Mouse (Mus musculus) MEL (cell line): ENCODE results near the gene Scd3. TPM values are rescaled to one million over a fixed set of nuclear protein-coding genes. Genes with fewer than 3 reads are reported as not detected.

ENCODE experiments used
- DNase-seq: peaks from one replicate; pipeline ENCODE4 v3.0.0; 2011; ENCODE audit warnings: low read depth, low spot score
- H3K27ac ChIP-seq: 2 replicates; pipeline ENCODE4 v1.5.1; 2012; ENCODE audit warnings: low read depth, mild to moderate bottlenecking, control low read depth, low read length, moderate library complexity; ENCODE audit not compliant: control insufficient read depth
- H3K27me3 ChIP-seq, 2 experiments: fragments of 150-350 bp in 1 of 2; sonication (generic) in 1 of 2; 2 replicates each; pipeline ENCODE4 v1.6.1; 2012; ENCODE audit warnings: low read length in 2 of 2, mild to moderate bottlenecking in 2 of 2, improper control_type of control experiment in 1 of 2, moderate library complexity in 1 of 2; ENCODE audit not compliant: insufficient read depth in 2 of 2, control insufficient read depth in 1 of 2
- H3K36me3 ChIP-seq, 2 experiments: 2 replicates each; pipeline ENCODE4 v1.6.1; 2012 to 2014; ENCODE audit warnings: low read length in 2 of 2, improper control_type of control experiment in 1 of 2, inconsistent platforms in 1 of 2, mild to moderate bottlenecking in 1 of 2; ENCODE audit not compliant: insufficient read depth in 2 of 2, control insufficient read depth in 1 of 2
- H3K4me1 ChIP-seq, 2 experiments: fragments of 150-350 bp in 1 of 2; sonication (generic) in 1 of 2; 2 replicates each; pipeline ENCODE4 v1.6.1; 2012; ENCODE audit warnings: low read length in 2 of 2, improper control_type of control experiment in 1 of 2, mild to moderate bottlenecking in 1 of 2; ENCODE audit not compliant: insufficient read depth in 2 of 2, control insufficient read depth in 1 of 2
- H3K4me3 ChIP-seq, 2 experiments: fragments of 150-350 bp in 1 of 2; sonication (generic) in 1 of 2; 2 replicates each; pipeline ENCODE4 v1.5.1; 2012; ENCODE audit warnings: low read depth in 2 of 2, low read length in 2 of 2, mild to moderate bottlenecking in 2 of 2, moderate library complexity in 2 of 2, control low read depth in 1 of 2, improper control_type of control experiment in 1 of 2; ENCODE audit not compliant: control insufficient read depth in 1 of 2, insufficient read depth in 1 of 2
- H3K79me2 ChIP-seq: 2 replicates; pipeline ENCODE4 v1.6.1; 2012; ENCODE audit warnings: mild to moderate bottlenecking, low read length, moderate library complexity; ENCODE audit not compliant: control insufficient read depth, poor library complexity, insufficient read depth
- H3K9ac ChIP-seq: 2 replicates; pipeline ENCODE4 v1.6.1; 2012; ENCODE audit warnings: low read depth, mild to moderate bottlenecking, control low read depth, low read length, moderate library complexity; ENCODE audit not compliant: control insufficient read depth, poor library complexity, severe bottlenecking
- H3K9me3 ChIP-seq: fragments of 150-350 bp; sonication (generic); replicated peaks from 2 replicates; pipeline ENCODE4 v1.6.1; 2012; ENCODE audit warnings: mild to moderate bottlenecking, low read length, improper control_type of control experiment, moderate library complexity; ENCODE audit not compliant: insufficient read depth
- BHLHE40 ChIP-seq: IDR thresholded peaks from 2 replicates; pipeline ENCODE4 v1.6.1; 2012; ENCODE audit warnings: low read depth, mild to moderate bottlenecking, inconsistent platforms, low read length, improper control_type of control experiment, borderline replicate concordance
- CHD1 ChIP-seq: IDR thresholded peaks from 2 replicates; pipeline ENCODE4 v1.6.1; 2012; ENCODE audit warnings: low read depth, mild to moderate bottlenecking, inconsistent platforms, low read length, improper control_type of control experiment
- CTCF ChIP-seq, 3 experiments: IDR thresholded peaks in 2 of 3; conservative IDR thresholded peaks in 1 of 3; 2 replicates each; pipeline ENCODE4 v1.5.1; 2011 to 2012; ENCODE audit warnings: low read length in 3 of 3, low read depth in 2 of 3, mild to moderate bottlenecking in 2 of 3, improper control_type of control experiment in 1 of 3, inconsistent platforms in 1 of 3, mixed read lengths in 1 of 3, moderate library complexity in 1 of 3; ENCODE audit not compliant: control insufficient read depth in 1 of 3, insufficient read depth in 1 of 3, poor library complexity in 1 of 3, severe bottlenecking in 1 of 3
- E2F4 ChIP-seq: IDR thresholded peaks from 2 replicates; pipeline ENCODE4 v1.6.1; 2011; ENCODE audit warnings: low read depth, low read length, improper control_type of control experiment, borderline replicate concordance
- ELF1 ChIP-seq: IDR thresholded peaks from 2 replicates; pipeline ENCODE4 v1.6.1; 2014; ENCODE audit warnings: low read depth, mild to moderate bottlenecking, inconsistent platforms, low read length, improper control_type of control experiment, moderate library complexity
- EP300 ChIP-seq, 2 experiments: IDR thresholded peaks; 2 replicates each; pipeline ENCODE4 v1.6.1; 2011; ENCODE audit warnings: improper control_type of control experiment in 2 of 2, low read length in 2 of 2, low read depth in 1 of 2, mild to moderate bottlenecking in 1 of 2
- ETS1 ChIP-seq: IDR thresholded peaks from 2 replicates; pipeline ENCODE4 v1.6.1; 2012; ENCODE audit warnings: low read depth, mild to moderate bottlenecking, inconsistent platforms, low read length, improper control_type of control experiment, moderate library complexity
- GABPA ChIP-seq: IDR thresholded peaks from 2 replicates; pipeline ENCODE4 v1.6.1; 2012; ENCODE audit warnings: low read depth, mild to moderate bottlenecking, inconsistent platforms, low read length, improper control_type of control experiment, moderate library complexity
- GATA1 ChIP-seq: IDR thresholded peaks from 2 replicates; pipeline ENCODE4 v1.6.1; 2011; ENCODE audit warnings: low read depth, low read length, improper control_type of control experiment
- HCFC1 ChIP-seq: IDR thresholded peaks from 2 replicates; pipeline ENCODE4 v1.6.1; 2012; ENCODE audit warnings: low read depth, mild to moderate bottlenecking, inconsistent platforms, low read length, improper control_type of control experiment, moderate library complexity
- KAT2A ChIP-seq: conservative IDR thresholded peaks from 2 replicates; pipeline ENCODE4 v1.6.1; 2012; ENCODE audit warnings: low read depth, low read length, improper control_type of control experiment, inconsistent platforms
- MAFK ChIP-seq: IDR thresholded peaks from 2 replicates; pipeline ENCODE4 v1.6.1; 2011; ENCODE audit warnings: low read depth, mild to moderate bottlenecking, low read length, improper control_type of control experiment, borderline replicate concordance
- MAX ChIP-seq: IDR thresholded peaks from 2 replicates; pipeline ENCODE4 v1.6.1; 2011; ENCODE audit warnings: low read length, improper control_type of control experiment
- MAZ ChIP-seq: IDR thresholded peaks from 2 replicates; pipeline ENCODE4 v1.6.1; 2012; ENCODE audit warnings: low read depth, mild to moderate bottlenecking, inconsistent platforms, low read length, improper control_type of control experiment
- MEF2A ChIP-seq: IDR thresholded peaks from 2 replicates; pipeline ENCODE4 v1.6.1; 2014; ENCODE audit warnings: low read depth, mild to moderate bottlenecking, inconsistent platforms, low read length, improper control_type of control experiment; ENCODE audit not compliant: poor library complexity, insufficient replicate concordance, severe bottlenecking; ENCODE audit errors: extremely low read depth
- MXI1 ChIP-seq: IDR thresholded peaks from 2 replicates; pipeline ENCODE4 v1.6.1; 2011; ENCODE audit warnings: mild to moderate bottlenecking, low read depth, low read length, improper control_type of control experiment
- MYB ChIP-seq: IDR thresholded peaks from 2 replicates; pipeline ENCODE4 v1.6.1; 2011; ENCODE audit warnings: mild to moderate bottlenecking, low read depth, low read length, improper control_type of control experiment
- MYC ChIP-seq: IDR thresholded peaks from 2 replicates; pipeline ENCODE4 v1.6.1; 2011; ENCODE audit warnings: low read depth, mild to moderate bottlenecking, low read length, improper control_type of control experiment, moderate library complexity
- NELFE ChIP-seq: IDR thresholded peaks from 2 replicates; pipeline ENCODE4 v1.6.1; 2011; ENCODE audit warnings: low read depth, low read length, improper control_type of control experiment
- NRF1 ChIP-seq: IDR thresholded peaks from 2 replicates; pipeline ENCODE4 v1.6.1; 2014; ENCODE audit warnings: low read depth, mild to moderate bottlenecking, inconsistent platforms, low read length, improper control_type of control experiment, moderate library complexity; ENCODE audit not compliant: poor library complexity, insufficient read depth, severe bottlenecking
- POLR2A ChIP-seq, 2 experiments: IDR thresholded peaks; 2 replicates each; pipeline ENCODE4 v1.6.1; 2011 to 2012; ENCODE audit warnings: low read length in 2 of 2, mild to moderate bottlenecking in 2 of 2, control low read depth in 1 of 2, improper control_type of control experiment in 1 of 2, low read depth in 1 of 2, moderate library complexity in 1 of 2; ENCODE audit not compliant: control insufficient read depth in 1 of 2, insufficient read depth in 1 of 2, poor library complexity in 1 of 2
- POLR2AphosphoS2 ChIP-seq: IDR thresholded peaks from 2 replicates; pipeline ENCODE4 v1.6.1; 2011; ENCODE audit warnings: low read length, improper control_type of control experiment
- POLR2AphosphoS5 ChIP-seq: IDR thresholded peaks from 2 replicates; pipeline ENCODE4 v1.6.1; 2012; ENCODE audit warnings: low read depth, borderline replicate concordance, mild to moderate bottlenecking, inconsistent platforms, low read length, moderate library complexity, mixed read lengths
- RAD21 ChIP-seq: IDR thresholded peaks from 2 replicates; pipeline ENCODE4 v1.6.1; 2011; ENCODE audit warnings: mild to moderate bottlenecking, low read depth, low read length, improper control_type of control experiment
- RCOR1 ChIP-seq: IDR thresholded peaks from 2 replicates; pipeline ENCODE4 v1.6.1; 2012; ENCODE audit warnings: low read depth, mild to moderate bottlenecking, inconsistent platforms, low read length, improper control_type of control experiment
- SIN3A ChIP-seq: IDR thresholded peaks from 2 replicates; pipeline ENCODE4 v1.6.1; 2012; ENCODE audit warnings: low read length, improper control_type of control experiment, inconsistent platforms
- SMC3 ChIP-seq: IDR thresholded peaks from 2 replicates; pipeline ENCODE4 v1.6.1; 2011; ENCODE audit warnings: low read depth, low read length, improper control_type of control experiment
- TAL1 ChIP-seq: IDR thresholded peaks from 2 replicates; pipeline ENCODE4 v1.6.1; 2012; ENCODE audit warnings: mild to moderate bottlenecking, inconsistent platforms, low read length, moderate library complexity, mixed read lengths
- TBP ChIP-seq: IDR thresholded peaks from 2 replicates; pipeline ENCODE4 v1.8.0; 2011; ENCODE audit warnings: low read depth, low read length, improper control_type of control experiment
- TCF12 ChIP-seq: IDR thresholded peaks from 2 replicates; pipeline ENCODE4 v1.6.1; 2014; ENCODE audit warnings: low read depth, mild to moderate bottlenecking, inconsistent platforms, low read length, improper control_type of control experiment, moderate library complexity
- UBTF ChIP-seq: IDR thresholded peaks from 2 replicates; pipeline ENCODE4 v1.6.1; 2012; ENCODE audit warnings: low read depth, mild to moderate bottlenecking, inconsistent platforms, low read length, improper control_type of control experiment, moderate library complexity, borderline replicate concordance; ENCODE audit not compliant: insufficient read depth
- USF1 ChIP-seq: IDR thresholded peaks from 2 replicates; pipeline ENCODE4 v1.6.1; 2014; ENCODE audit warnings: low read depth, mild to moderate bottlenecking, inconsistent platforms, low read length, improper control_type of control experiment, moderate library complexity
- USF2 ChIP-seq, 2 experiments: IDR thresholded peaks; 2 replicates each; pipeline ENCODE4 v1.6.1; 2011 to 2012; ENCODE audit warnings: improper control_type of control experiment in 2 of 2, low read length in 2 of 2, borderline replicate concordance in 1 of 2, inconsistent platforms in 1 of 2, low read depth in 1 of 2, mild to moderate bottlenecking in 1 of 2; ENCODE audit not compliant: insufficient read depth in 1 of 2
- ZC3H11A ChIP-seq: IDR thresholded peaks from 2 replicates; pipeline ENCODE4 v1.6.1; 2012; ENCODE audit warnings: low read depth, mild to moderate bottlenecking, inconsistent platforms, low read length, improper control_type of control experiment
- ZKSCAN1 ChIP-seq: IDR thresholded peaks from 2 replicates; pipeline ENCODE4 v1.6.1; 2012; ENCODE audit warnings: low read depth, mild to moderate bottlenecking, inconsistent platforms, low read length, improper control_type of control experiment, moderate library complexity
- ZMIZ1 ChIP-seq: IDR thresholded peaks from 2 replicates; pipeline ENCODE4 v1.6.1; 2012; ENCODE audit warnings: low read depth, mild to moderate bottlenecking, inconsistent platforms, low read length, improper control_type of control experiment, moderate library complexity
- ZNF384 ChIP-seq: IDR thresholded peaks from 2 replicates; pipeline ENCODE4 v1.6.1; 2012; ENCODE audit warnings: low read depth, mild to moderate bottlenecking, inconsistent platforms, low read length, improper control_type of control experiment
- polyA plus RNA-seq, 2 experiments: library from polyadenylated mRNA; stranded (reverse) in 1 of 2; unstranded in 1 of 2; fragments of >175 nt in 1 of 2; fragments of >200 nt in 1 of 2; gene quantifications; 2 replicates each; pipeline versions ENCODE4 v1.2.1 to v1.2.4; 2012; ENCODE audit warnings: low replicate concordance in 2 of 2, low read depth in 1 of 2; ENCODE audit not compliant: insufficient read length in 2 of 2, insufficient read depth in 1 of 2, missing spikeins in 1 of 2
- total RNA-seq: library from RNA; depleted of rRNA; stranded (reverse); fragments of 300-350 nt; gene quantifications from 2 replicates; pipeline ENCODE4 v1.2.3, GENCODE M21; 2012

The Scd3 gene
- total and polyA plus RNA-seq, 3 experiments, result 0.65 to 745 (median 0.96) TPM

- no peaks in the 10 kb centered on the region for H3K79me2 ChIP-seq
- H3K9ac ChIP-seq, result peak overlapping the region; percentile 42
- no peaks in the 10 kb centered on the region for H3K27me3 ChIP-seq
- no peaks in the 10 kb centered on the region for H3K9me3 ChIP-seq
- DNase-seq, result no peak
- H3K4me1 ChIP-seq, result peaks cover 6 to 28% of the 10 kb centered on the region in 2 experiments
- H3K27ac ChIP-seq, result peak overlapping the region; percentile 41
- peak overlapping the region; percentile 46 to 63 for H3K4me3 ChIP-seq
- peaks cover 0 to 18% of the 10 kb centered on the region in 2 experiments; a peak in 2 of 4 replicates for H3K36me3 ChIP-seq
- no peak for TF ChIP-seq ZKSCAN1
- no peak for TF ChIP-seq ELF1
- no peak for TF ChIP-seq TCF12
- TF ChIP-seq MEF2A, result no peak
- TF ChIP-seq POLR2A (IDR thresholded peaks at IDR 0.05; ENCODE audit: control insufficient read depth in 1 of 2, insufficient read depth in 1 of 2, low read depth in 1 of 2, low read length in 2 of 2, poor library complexity in 1 of 2), result no peak
- no peak for TF ChIP-seq GABPA
- no peak for TF ChIP-seq USF1
- no peak; the same call in 1 of the 2 replicates for TF ChIP-seq MXI1
- no peak for TF ChIP-seq GATA1
- peak; percentile 63; the same call in 1 of the 2 replicates for TF ChIP-seq ZMIZ1
- no peak for TF ChIP-seq TAL1
- TF ChIP-seq UBTF, result no peak
- TF ChIP-seq MAZ, result no peak
- peak; percentile 14 to 47 (median 35); a peak in 3 of 6 replicates for TF ChIP-seq CTCF (IDR thresholded peaks at IDR 0.05 in 2 of 3, conservative IDR thresholded peaks at IDR 0.05 in 1 of 3; ENCODE audit: control insufficient read depth in 1 of 3, insufficient read depth in 1 of 3, low read depth in 2 of 3, low read length in 3 of 3, poor library complexity in 1 of 3, severe bottlenecking in 1 of 3)
- no peak for TF ChIP-seq POLR2AphosphoS2
- peak; percentile 57 for TF ChIP-seq NELFE
- TF ChIP-seq ETS1, result 0 out of 2 replicates have a peak, but pooled peaks have one; percentile 5
- TF ChIP-seq CHD1, result peak; percentile 97
- 0 out of 2 replicates have a peak, but pooled peaks have one; percentile 23 for TF ChIP-seq E2F4
- peak; percentile 12; the same call in 1 of the 2 replicates for TF ChIP-seq RAD21
- no peak for TF ChIP-seq EP300 (IDR thresholded peaks at IDR 0.05; ENCODE audit: low read depth in 1 of 2, low read length in 2 of 2)
- TF ChIP-seq BHLHE40, result no peak
- TF ChIP-seq SMC3, result peak; percentile 23; the same call in 1 of the 2 replicates
- no peak for TF ChIP-seq USF2 (IDR thresholded peaks at IDR 0.05; ENCODE audit: borderline replicate concordance in 1 of 2, insufficient read depth in 1 of 2, low read depth in 1 of 2, low read length in 2 of 2)
- TF ChIP-seq MYC, result no peak; the same call in 1 of the 2 replicates
- no peak for TF ChIP-seq MYB
- TF ChIP-seq ZC3H11A, result 0 out of 2 replicates have a peak, but pooled peaks have one; percentile 10
- TF ChIP-seq HCFC1, result no peak
- no peak for TF ChIP-seq KAT2A
- no peak for TF ChIP-seq SIN3A
- no peak for TF ChIP-seq MAX
- TF ChIP-seq NRF1, result no peak
- TF ChIP-seq POLR2AphosphoS5, result no peak
- TF ChIP-seq TBP, result no peak
- TF ChIP-seq RCOR1, result peak; percentile 30; the same call in 1 of the 2 replicates
- TF ChIP-seq ZNF384, result no peak; the same call in 1 of the 2 replicates
- TF ChIP-seq MAFK, result peak; percentile 84
These were observed 63.4 kb downstream of the Scd3 start for GRCm38 (mm10) chr19:44266458-44266823.
